Mouse (Mus musculus) myocyte (in vitro differentiated cells): Measurements from ENCODE around the gene Neurl1b. TPM values are rescaled to one million over a fixed set of nuclear protein-coding genes. Genes with fewer than 3 reads are reported as not detected.

Source experiments
- H3K27me3 ChIP-seq: one replicate; pipeline ENCODE4 v1.6.1; 2011; ENCODE audit not compliant: control insufficient read depth, insufficient read depth, insufficient read length
- H3K36me3 ChIP-seq: one replicate; pipeline ENCODE4 v1.6.1; 2011; ENCODE audit not compliant: control insufficient read depth, insufficient read depth
- H3K4me2 ChIP-seq: one replicate; pipeline ENCODE4 v1.6.1; 2011; ENCODE audit warnings: low read depth, control low read depth
- H3K4me3 ChIP-seq: one replicate; pipeline ENCODE4 v1.5.1; 2011; ENCODE audit warnings: mild to moderate bottlenecking, control low read depth, moderate library complexity
- H3K79me2 ChIP-seq: one replicate; pipeline ENCODE4 v1.6.1; 2011; ENCODE audit not compliant: control insufficient read depth, insufficient read depth
- H3ac ChIP-seq: one replicate; pipeline ENCODE4 v1.6.1; 2011; ENCODE audit not compliant: control insufficient read depth, insufficient read length
- CEBPB ChIP-seq: IDR thresholded peaks from 2 replicates; pipeline ENCODE4 v1.6.1; 2011; ENCODE audit warnings: mild to moderate bottlenecking, moderate library complexity; ENCODE audit not compliant: poor library complexity, insufficient read depth, severe bottlenecking
- E2F4 ChIP-seq: IDR thresholded peaks from one replicate; pipeline ENCODE4 v1.6.1; 2011; ENCODE audit warnings: mild to moderate bottlenecking, control low read depth, moderate library complexity; ENCODE audit not compliant: insufficient read depth
- MAX ChIP-seq: IDR thresholded peaks from one replicate; pipeline ENCODE4 v1.6.1; 2011; ENCODE audit warnings: low read depth, mild to moderate bottlenecking, control low read depth
- MYOD1 ChIP-seq, 3 experiments: IDR thresholded peaks; one replicate each; pipeline ENCODE4 v1.6.1; 2011; ENCODE audit warnings: control low read depth in 2 of 3, low read depth in 2 of 3, mild to moderate bottlenecking in 2 of 3, moderate library complexity in 1 of 3; ENCODE audit not compliant: insufficient read length in 2 of 3, control insufficient read depth in 1 of 3
- MYOG ChIP-seq, 3 experiments: IDR thresholded peaks; one replicate each; pipeline ENCODE4 v1.6.1; 2011; ENCODE audit warnings: control low read depth in 2 of 3, low read depth in 2 of 3, mild to moderate bottlenecking in 2 of 3; ENCODE audit not compliant: insufficient read length in 2 of 3, control insufficient read depth in 1 of 3, insufficient read depth in 1 of 3
- POLR2A ChIP-seq: IDR thresholded peaks from one replicate; pipeline ENCODE4 v1.6.1; 2011; ENCODE audit warnings: low read depth, mild to moderate bottlenecking, control low read depth, moderate library complexity; ENCODE audit not compliant: insufficient read length
- POLR2AphosphoS2 ChIP-seq: IDR thresholded peaks from one replicate; pipeline ENCODE4 v1.6.1; 2011; ENCODE audit warnings: low read depth, control low read depth; ENCODE audit not compliant: insufficient read length
- REST ChIP-seq: IDR thresholded peaks from one replicate; pipeline ENCODE4 v1.6.1; 2011; ENCODE audit warnings: mild to moderate bottlenecking, control low read depth, moderate library complexity; ENCODE audit not compliant: insufficient read depth, insufficient read length
- SRF ChIP-seq: IDR thresholded peaks from one replicate; pipeline ENCODE4 v1.6.1; 2011; ENCODE audit warnings: low read depth; ENCODE audit not compliant: control insufficient read depth, insufficient read length
- TCF12 ChIP-seq: IDR thresholded peaks from one replicate; pipeline ENCODE4 v1.6.1; 2011; ENCODE audit warnings: mild to moderate bottlenecking, control low read depth; ENCODE audit not compliant: poor library complexity, insufficient read depth, severe bottlenecking
- TCF3 ChIP-seq: IDR thresholded peaks from one replicate; pipeline ENCODE4 v1.6.1; 2011; ENCODE audit warnings: low read depth, control low read depth; ENCODE audit not compliant: insufficient read length
- USF1 ChIP-seq: IDR thresholded peaks from one replicate; pipeline ENCODE4 v1.6.1; 2011; ENCODE audit warnings: low read depth, mild to moderate bottlenecking, control low read depth, moderate library complexity
- polyA plus RNA-seq: library from polyadenylated mRNA; unstranded; fragments of >200 nt; fragmentation: generic; extraction: Trizol; gene quantifications from one replicate; pipeline ENCODE4 v1.2.1, GENCODE M21; 2012; ENCODE audit warnings: missing spikeins

Neurl1b gene
- polyA plus RNA-seq, 1 experiment, result 0.55 TPM

GRCm38 (mm10) chr17:26490072-26490471 lies 75.4 kb downstream of the Neurl1b start:
- H3K79me2 ChIP-seq, result no peaks in the 10 kb centered on the region
- H3ac ChIP-seq, result no peak overlapping the region
- no peaks in the 10 kb centered on the region for H3K36me3 ChIP-seq
- H3K4me3 ChIP-seq, result no peak overlapping the region
- no peak overlapping the region for H3K4me2 ChIP-seq
- no peaks in the 10 kb centered on the region for H3K27me3 ChIP-seq
- TF ChIP-seq POLR2AphosphoS2 (no peak), SRF (no peak), POLR2A (no peak), MAX (no peak), TCF3 (no peak), MYOG (IDR thresholded peaks at IDR 0.05; ENCODE audit: control insufficient read depth in 1 of 3, insufficient read depth in 1 of 3, insufficient read length in 2 of 3, low read depth in 2 of 3) (no peak), TCF12 (no peak), MYOD1 (IDR thresholded peaks at IDR 0.05; ENCODE audit: control insufficient read depth in 1 of 3, insufficient read length in 2 of 3, low read depth in 2 of 3) (no peak), REST (no peak), CEBPB (no peak), USF1 (no peak), E2F4 (no peak)

- H3K36me3 ChIP-seq, result no peaks in the 10 kb centered on the region
- TF ChIP-seq TCF12, result no peak
- no peak for TF ChIP-seq POLR2A
- TF ChIP-seq TCF3, result no peak
- no peak for TF ChIP-seq POLR2AphosphoS2
- no peak for TF ChIP-seq REST
- no peak for TF ChIP-seq MYOG (IDR thresholded peaks at IDR 0.05; ENCODE audit: control insufficient read depth in 1 of 3, insufficient read depth in 1 of 3, insufficient read length in 2 of 3, low read depth in 2 of 3)
- no peak for TF ChIP-seq E2F4
- no peak for TF ChIP-seq USF1
- TF ChIP-seq MYOD1 (IDR thresholded peaks at IDR 0.05; ENCODE audit: control insufficient read depth in 1 of 3, insufficient read length in 2 of 3, low read depth in 2 of 3), result no peak
- no peak for TF ChIP-seq MAX
- TF ChIP-seq CEBPB, result no peak
- H3K79me2 ChIP-seq, result no peaks in the 10 kb centered on the region
- H3K4me2 ChIP-seq, result no peak overlapping the region
- no peaks in the 10 kb centered on the region for H3K27me3 ChIP-seq
- H3K4me3 ChIP-seq, result no peak overlapping the region
- H3ac ChIP-seq, result no peak overlapping the region
Measured at GRCm38 (mm10) chr17:26490910-26491309, 76.3 kb downstream of the Neurl1b start.

GRCm38 (mm10) chr17:26492246-26492645 lies 77.6 kb downstream of the Neurl1b start:
- Histone ChIP-seq H3K4me3 (no peak overlapping the region), H3K4me2 (no peak overlapping the region), H3ac (no peak overlapping the region), H3K79me2 (no peaks in the 10 kb centered on the region), H3K36me3 (no peaks in the 10 kb centered on the region), H3K27me3 (no peaks in the 10 kb centered on the region)
- TF ChIP-seq REST (no peak), MYOD1 (IDR thresholded peaks at IDR 0.05; ENCODE audit: control insufficient read depth in 1 of 3, insufficient read length in 2 of 3, low read depth in 2 of 3) (no peak), E2F4 (no peak)

- H3ac ChIP-seq, result no peak overlapping the region
- no peak overlapping the region for H3K4me2 ChIP-seq
- TF ChIP-seq MYOG (IDR thresholded peaks at IDR 0.05; ENCODE audit: control insufficient read depth in 1 of 3, insufficient read depth in 1 of 3, insufficient read length in 2 of 3, low read depth in 2 of 3), result no peak
- TF ChIP-seq MYOD1 (IDR thresholded peaks at IDR 0.05; ENCODE audit: control insufficient read depth in 1 of 3, insufficient read length in 2 of 3, low read depth in 2 of 3), result no peak
- TF ChIP-seq TCF12, result no peak
- TF ChIP-seq REST, result no peak
- TF ChIP-seq SRF, result no peak
- TF ChIP-seq MAX, result no peak
- TF ChIP-seq TCF3, result no peak
- TF ChIP-seq USF1, result no peak
- TF ChIP-seq POLR2AphosphoS2, result no peak
- TF ChIP-seq E2F4, result no peak
- TF ChIP-seq CEBPB, result no peak
- no peak for TF ChIP-seq POLR2A
- no peaks in the 10 kb centered on the region for H3K79me2 ChIP-seq
- no peaks in the 10 kb centered on the region for H3K27me3 ChIP-seq
- no peak overlapping the region for H3K4me3 ChIP-seq
- no peaks in the 10 kb centered on the region for H3K36me3 ChIP-seq
Measured at GRCm38 (mm10) chr17:26494642-26495468, 80.2 kb downstream of the Neurl1b start.

Other genes starting within 250 kb of the Neurl1b start
- 0.05 TPM for gene Pdia2, start 215.7 kb upstream of the Neurl1b start, polyA plus RNA-seq
- gene Rgs11, start 211.9 kb upstream of the Neurl1b start, polyA plus RNA-seq, result 0.62 TPM
- gene Arhgdig, start 207.0 kb upstream of the Neurl1b start, polyA plus RNA-seq, result 12.6 TPM
- gene Fam234a, start 170.6 kb upstream of the Neurl1b start, polyA plus RNA-seq, result 65.4 TPM
- 25.1 TPM for gene Luc7l, start 161.9 kb upstream of the Neurl1b start, polyA plus RNA-seq
- 102 TPM for gene Ergic1, start 146.7 kb downstream of the Neurl1b start, polyA plus RNA-seq
- 11.6 TPM for gene Dusp1, start 147.3 kb downstream of the Neurl1b start, polyA plus RNA-seq
- gene Atp6v0e, start 248.4 kb downstream of the Neurl1b start, polyA plus RNA-seq, result 211 TPM